Mouse (Mus musculus): ENCODE measurements around the gene Msrb1. TPM values are rescaled to one million over a fixed set of nuclear protein-coding genes. Genes with fewer than 3 reads are reported as not detected.

Msrb1 gene
- polyA plus RNA-seq, 1 experiment from 2014 or later = 41.3 TPM

- Histone ChIP-seq H3K36me3 (ENCODE audit: control insufficient read depth, insufficient read depth, low read length) (no peaks in the 10 kb centered on the region; the same call in 1 of the 2 replicates), H3K27ac (ENCODE audit: low read length) (no peak overlapping the region), H3K4me3 (ENCODE audit: low read depth, low read length) (no peak overlapping the region), H3K4me1 (ENCODE audit: control insufficient read depth, insufficient read depth, low read length) (peaks cover 4% of the 10 kb centered on the region; the same call in 1 of the 2 replicates), H3K9me3 (ENCODE audit: control insufficient read depth, low read depth, low read length) (no peaks in the 10 kb centered on the region), H3K27me3 (ENCODE audit: control insufficient read depth, insufficient read depth, low read length) (no peaks in the 10 kb centered on the region), H3K9ac (replicated peaks; ENCODE audit: low read depth, low read length) (no peak overlapping the region), H3K4me2 (replicated peaks; ENCODE audit: low read depth, low read length) (no peak overlapping the region)
- 75% methylated on average over 5 of the region's 5 CpGs for WGBS
- ATAC-seq (ENCODE audit: insufficient number of reproducible peaks, insufficient read depth, low FRiP score, low read depth) = no peak
Measured at GRCm38 (mm10) chr17:24743896-24744295, 7.5 kb downstream of the Msrb1 start.

DNA sequence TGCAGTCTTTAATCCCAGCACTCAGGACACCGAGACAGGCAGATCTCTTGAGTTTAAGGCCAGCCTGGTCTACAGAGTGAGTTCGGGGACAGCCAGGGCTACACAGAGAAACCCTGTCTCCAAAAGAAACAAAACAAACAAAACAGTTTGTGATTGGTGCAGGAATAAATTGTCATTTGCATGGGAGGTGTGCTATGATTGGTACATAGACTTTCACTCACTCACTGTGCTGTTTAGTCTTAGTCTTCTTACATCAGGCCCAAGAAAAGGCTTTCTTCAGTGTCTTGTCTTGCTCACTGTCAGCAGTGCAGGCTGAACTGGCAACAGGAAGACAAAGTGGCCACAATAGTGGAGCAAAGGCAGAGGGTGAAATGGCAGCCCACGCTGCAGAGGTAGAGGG is 7.9 kb downstream of the Msrb1 start:
- no peaks in the 10 kb centered on the region for H3K9me3 ChIP-seq (ENCODE audit: control insufficient read depth, low read depth, low read length)
- 61% methylated on average over 3 of the region's 3 CpGs for WGBS
- no peak overlapping the region for H3K4me3 ChIP-seq (ENCODE audit: low read depth, low read length)

DNA sequence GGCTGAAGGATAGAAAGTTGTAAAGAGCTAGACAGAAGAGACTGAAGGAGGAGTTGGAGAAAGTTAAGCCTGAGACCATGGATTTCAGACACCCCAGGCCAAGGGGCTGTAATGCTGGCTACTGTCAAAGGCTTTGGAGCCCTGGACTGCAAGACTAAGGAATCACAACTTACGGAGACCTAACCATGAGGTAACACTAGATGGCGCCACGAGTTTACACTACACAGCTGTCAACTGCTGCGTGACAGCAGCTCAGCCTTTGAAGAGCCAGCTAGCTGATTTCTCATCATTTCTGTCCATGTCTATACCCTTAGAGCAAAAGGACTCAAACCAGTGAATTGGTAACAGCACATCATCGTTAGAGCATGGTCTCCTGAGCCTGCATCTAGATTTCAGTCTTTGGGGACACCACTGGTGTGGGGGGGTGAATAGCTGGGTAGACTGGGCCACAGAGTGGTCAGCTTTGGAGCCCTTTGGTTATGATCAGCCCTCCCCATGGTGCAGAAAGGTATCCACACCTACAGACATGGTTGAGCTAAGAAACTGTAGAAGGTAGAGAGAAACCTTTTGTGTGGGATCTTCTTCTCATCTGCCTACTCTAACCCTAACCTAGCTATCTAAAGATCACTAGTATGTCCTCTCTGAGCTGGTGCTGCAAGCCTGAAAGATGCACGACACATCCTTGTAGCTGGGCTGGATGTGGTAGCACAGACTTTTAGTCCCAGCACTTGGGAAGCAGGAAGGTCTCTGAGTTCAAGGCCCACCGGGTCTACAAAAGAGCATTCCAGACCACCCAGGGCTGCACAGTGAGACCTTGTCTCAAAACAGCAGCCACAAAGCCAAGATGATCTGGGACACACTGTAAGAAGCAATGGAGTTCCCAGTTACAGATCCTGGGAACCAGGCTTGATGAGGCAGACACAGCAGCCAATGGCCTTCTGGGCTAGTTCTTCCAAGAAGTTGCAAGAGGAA is 9.4 kb downstream of the Msrb1 start:
- no peak overlapping the region for H3K4me2 ChIP-seq (replicated peaks; ENCODE audit: low read depth, low read length)
- H3K27ac ChIP-seq (ENCODE audit: low read length) = no peak overlapping the region
- no peaks in the 10 kb centered on the region for H3K9me3 ChIP-seq (ENCODE audit: control insufficient read depth, low read depth, low read length)
- no peak overlapping the region for H3K4me3 ChIP-seq (ENCODE audit: low read depth, low read length)
- no peaks in the 10 kb centered on the region; the same call in 1 of the 2 replicates for H3K36me3 ChIP-seq (ENCODE audit: control insufficient read depth, insufficient read depth, low read length)
- 22% methylated on average over 7 of the region's 7 CpGs for whole genome bisulfite sequencing
- peak; percentile 72 for ATAC-seq (ENCODE audit: insufficient number of reproducible peaks, insufficient read depth, low FRiP score, low read depth)
- H3K9ac ChIP-seq (replicated peaks; ENCODE audit: low read depth, low read length) = no peak overlapping the region
- H3K4me1 ChIP-seq (ENCODE audit: control insufficient read depth, insufficient read depth, low read length) = peaks cover 4% of the 10 kb centered on the region; the same call in 1 of the 2 replicates
- 0 out of 2 replicates have a peak, but pooled peaks cover under 1% of the 10 kb centered on the region for H3K27me3 ChIP-seq (ENCODE audit: control insufficient read depth, insufficient read depth, low read length)

More for the DNA sequence above, 7.9 kb downstream of the Msrb1 start:
- H3K27me3 ChIP-seq (ENCODE audit: control insufficient read depth, insufficient read depth, low read length) = no peaks in the 10 kb centered on the region
- H3K36me3 ChIP-seq (ENCODE audit: control insufficient read depth, insufficient read depth, low read length) = no peaks in the 10 kb centered on the region; the same call in 1 of the 2 replicates
- peaks cover 4% of the 10 kb centered on the region; the same call in 1 of the 2 replicates for H3K4me1 ChIP-seq (ENCODE audit: control insufficient read depth, insufficient read depth, low read length)
- H3K9ac ChIP-seq (replicated peaks; ENCODE audit: low read depth, low read length) = no peak overlapping the region
- no peak overlapping the region for H3K27ac ChIP-seq (ENCODE audit: low read length)
- no peak overlapping the region for H3K4me2 ChIP-seq (replicated peaks; ENCODE audit: low read depth, low read length)
- no peak for ATAC-seq (ENCODE audit: insufficient number of reproducible peaks, insufficient read depth, low FRiP score, low read depth)

GRCm38 (mm10) chr17:24746986-24747385 is 10.5 kb downstream of the Msrb1 start:
- Histone ChIP-seq H3K27ac (ENCODE audit: low read length) (no peak overlapping the region), H3K4me3 (ENCODE audit: low read depth, low read length) (no peak overlapping the region), H3K27me3 (ENCODE audit: control insufficient read depth, insufficient read depth, low read length) (peaks cover 10% of the 10 kb centered on the region), H3K4me2 (replicated peaks; ENCODE audit: low read depth, low read length) (no peak overlapping the region), H3K36me3 (ENCODE audit: control insufficient read depth, insufficient read depth, low read length) (no peaks in the 10 kb centered on the region; the same call in 1 of the 2 replicates), H3K4me1 (ENCODE audit: control insufficient read depth, insufficient read depth, low read length) (peaks cover 4% of the 10 kb centered on the region; the same call in 1 of the 2 replicates), H3K9me3 (ENCODE audit: control insufficient read depth, low read depth, low read length) (no peaks in the 10 kb centered on the region), H3K9ac (replicated peaks; ENCODE audit: low read depth, low read length) (no peak overlapping the region)
- peak; percentile 25; the same call in 1 of the 2 replicates for ATAC-seq (ENCODE audit: insufficient number of reproducible peaks, insufficient read depth, low FRiP score, low read depth)
- WGBS = 43% methylated on average over 4 of the region's 4 CpGs

GRCm38 (mm10) chr17:24751528-24751927 is 15.1 kb downstream of the Msrb1 start:
- Histone ChIP-seq H3K4me2 (replicated peaks; ENCODE audit: low read depth, low read length) (no peak overlapping the region), H3K36me3 (ENCODE audit: control insufficient read depth, insufficient read depth, low read length) (no peaks in the 10 kb centered on the region), H3K9me3 (ENCODE audit: control insufficient read depth, low read depth, low read length) (no peaks in the 10 kb centered on the region), H3K27ac (ENCODE audit: low read length) (no peak overlapping the region), H3K9ac (replicated peaks; ENCODE audit: low read depth, low read length) (no peak overlapping the region), H3K27me3 (ENCODE audit: control insufficient read depth, insufficient read depth, low read length) (peaks cover 39% of the 10 kb centered on the region), H3K4me1 (ENCODE audit: control insufficient read depth, insufficient read depth, low read length) (peaks cover 9% of the 10 kb centered on the region; the same call in 1 of the 2 replicates), H3K4me3 (ENCODE audit: low read depth, low read length) (no peak overlapping the region)
- no peak for ATAC-seq (ENCODE audit: insufficient number of reproducible peaks, insufficient read depth, low FRiP score, low read depth)
- WGBS = 12% methylated on average over 4 of the region's 4 CpGs

DNA sequence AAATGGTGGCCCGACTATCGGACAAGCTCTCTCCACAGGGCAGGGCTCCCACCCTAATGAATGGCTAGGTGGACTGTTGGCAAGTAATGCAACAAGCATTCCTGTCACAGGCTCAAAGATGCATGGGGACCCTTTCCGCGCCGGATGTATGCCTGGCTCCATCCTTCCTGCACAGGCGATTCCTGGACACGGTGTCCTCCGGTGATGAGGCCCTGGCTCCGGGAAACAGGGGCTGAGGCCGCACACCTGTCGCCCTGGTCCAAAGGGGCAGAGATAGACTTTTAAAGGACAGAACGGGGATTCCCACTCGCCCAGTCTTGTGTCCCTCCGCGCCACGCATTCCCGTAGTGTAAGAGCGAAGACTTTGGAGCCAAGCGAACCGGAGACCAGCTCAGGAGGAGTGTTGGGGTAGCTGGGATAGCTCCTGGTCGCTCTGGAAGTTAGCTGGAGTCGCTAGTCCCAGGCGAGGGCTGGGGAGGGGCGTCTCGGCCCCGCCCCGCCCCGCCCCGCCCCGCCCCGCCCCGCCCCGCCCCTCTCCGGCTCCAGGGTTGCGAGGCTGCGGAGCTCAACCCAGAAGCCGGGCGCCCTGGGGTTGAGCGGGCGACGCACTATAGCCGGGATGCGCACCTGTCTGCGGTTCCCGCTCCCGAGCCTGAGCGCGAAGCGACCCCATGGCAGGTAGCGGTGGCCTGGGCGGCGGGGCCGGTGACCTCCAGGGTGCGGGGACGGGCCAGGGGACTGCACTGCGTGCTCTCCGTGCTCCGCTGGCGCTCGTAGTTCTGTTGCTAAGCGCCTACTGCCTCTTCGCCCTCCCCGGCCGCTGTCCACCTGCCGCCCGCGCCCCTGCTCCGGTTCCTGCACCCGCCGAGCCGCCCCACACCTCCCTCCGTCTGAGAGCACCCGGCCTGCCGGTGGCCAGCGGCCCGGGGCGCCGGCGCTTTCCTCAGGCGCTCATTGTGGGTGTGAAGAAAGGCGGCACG is 16.3 kb downstream of the Msrb1 start, which contains the start of gene Hs3st6:
Gene Hs3st6 (plus strand): TSS at position 574 of the 980 bp plus-strand sequence.
- Histone ChIP-seq H3K9ac (replicated peaks; ENCODE audit: low read depth, low read length) (no peak within 1 kb of the TSS; the same call in 1 of the 2 replicates), H3K4me1 (ENCODE audit: control insufficient read depth, insufficient read depth, low read length) (0 out of 2 replicates have a peak, but pooled peaks cover 4% of the 10 kb centered on the region), H3K36me3 (ENCODE audit: control insufficient read depth, insufficient read depth, low read length) (no peaks in the 10 kb centered on the region), H3K4me3 (ENCODE audit: low read depth, low read length) (peak within 1 kb of the TSS; percentile 43), H3K27ac (ENCODE audit: low read length) (no peak within 1 kb of the TSS), H3K27me3 (ENCODE audit: control insufficient read depth, insufficient read depth, low read length) (peaks cover 39% of the 10 kb centered on the region), H3K9me3 (ENCODE audit: control insufficient read depth, low read depth, low read length) (no peaks in the 10 kb centered on the region), H3K4me2 (replicated peaks; ENCODE audit: low read depth, low read length) (peak within 1 kb of the TSS; percentile 95)
- under 1% methylated on average over 68 of the region's 82 CpGs for WGBS
- ATAC-seq (ENCODE audit: insufficient number of reproducible peaks, insufficient read depth, low FRiP score, low read depth) = peak; percentile 86

DNA sequence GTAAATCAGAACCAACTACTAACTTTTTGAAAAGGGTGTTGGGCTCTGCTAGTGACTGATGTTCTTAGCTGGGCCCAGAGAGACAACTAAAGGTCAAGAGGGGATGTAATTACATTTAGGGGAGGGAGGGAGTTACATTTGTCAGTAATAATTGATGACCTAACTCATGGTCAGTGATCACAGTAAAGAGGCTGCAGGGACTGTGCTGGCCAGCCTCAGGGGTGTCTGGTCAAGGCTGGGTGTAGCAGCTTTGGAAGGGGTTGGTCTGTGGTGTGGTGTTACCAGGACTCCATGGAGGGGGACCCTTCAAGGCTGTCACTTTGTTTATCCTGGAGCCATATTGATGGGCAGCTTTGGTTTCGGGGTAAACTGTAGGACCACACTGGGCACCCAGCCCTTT is 21.0 kb downstream of the Msrb1 start:
- Histone ChIP-seq H3K27me3 (ENCODE audit: control insufficient read depth, insufficient read depth, low read length) (peaks cover 25% of the 10 kb centered on the region), H3K9me3 (ENCODE audit: control insufficient read depth, low read depth, low read length) (no peaks in the 10 kb centered on the region), H3K27ac (ENCODE audit: low read length) (no peak overlapping the region), H3K4me1 (ENCODE audit: control insufficient read depth, insufficient read depth, low read length) (0 out of 2 replicates have a peak, but pooled peaks cover 2% of the 10 kb centered on the region), H3K9ac (replicated peaks; ENCODE audit: low read depth, low read length) (no peak overlapping the region), H3K36me3 (ENCODE audit: control insufficient read depth, insufficient read depth, low read length) (no peaks in the 10 kb centered on the region), H3K4me2 (replicated peaks; ENCODE audit: low read depth, low read length) (no peak overlapping the region), H3K4me3 (ENCODE audit: low read depth, low read length) (no peak overlapping the region)
- WGBS = 58% methylated on average over 1 of the region's 1 CpGs
- ATAC-seq (ENCODE audit: insufficient number of reproducible peaks, insufficient read depth, low FRiP score, low read depth) = no peak

GRCm38 (mm10) chr17:24761121-24761520 is 24.7 kb downstream of the Msrb1 start:
- H3K4me1 ChIP-seq (ENCODE audit: control insufficient read depth, insufficient read depth, low read length) = 0 out of 2 replicates have a peak, but pooled peaks cover 2% of the 10 kb centered on the region
- H3K27ac ChIP-seq (ENCODE audit: low read length) = no peak overlapping the region
- H3K9ac ChIP-seq (replicated peaks; ENCODE audit: low read depth, low read length) = no peak overlapping the region
- no peak overlapping the region for H3K4me2 ChIP-seq (replicated peaks; ENCODE audit: low read depth, low read length)
- H3K9me3 ChIP-seq (ENCODE audit: control insufficient read depth, low read depth, low read length) = no peaks in the 10 kb centered on the region
- no peaks in the 10 kb centered on the region for H3K36me3 ChIP-seq (ENCODE audit: control insufficient read depth, insufficient read depth, low read length)
- H3K4me3 ChIP-seq (ENCODE audit: low read depth, low read length) = no peak overlapping the region
- 42% methylated on average over 5 of the region's 5 CpGs for WGBS
- H3K27me3 ChIP-seq (ENCODE audit: control insufficient read depth, insufficient read depth, low read length) = no peaks in the 10 kb centered on the region
- ATAC-seq (ENCODE audit: insufficient number of reproducible peaks, insufficient read depth, low FRiP score, low read depth) = no peak

Data from stomach, embryonic 14.5 days (tissue).